Mouse (Mus musculus) stomach, postnatal 0 days (tissue): ENCODE data around the gene Spag17. TPM values are rescaled to one million over a fixed set of nuclear protein-coding genes. Genes with fewer than 3 reads are reported as not detected.
A peak's percentile ranks its signal among the peaks of the same experiment; 100 is the strongest.

ENCODE experiments used
- ATAC-seq: fragments of 200-750 bp; cut with Nextera tagmentation; 2 replicates; pipeline ENCODE4 v1.8.0; 2017; ENCODE audit not compliant: low FRiP score, low TSS enrichment
- DNase-seq: peaks from one replicate; pipeline ENCODE4 v3.0.0-alpha.2; 2016; ENCODE audit warnings: low spot score
- H3K27ac ChIP-seq: fragments of 300-500 bp; sonication (generic); replicated peaks from 2 replicates; pipeline ENCODE4 v1.5.1; 2014; ENCODE audit warnings: mild to moderate bottlenecking, control low read depth
- H3K27me3 ChIP-seq: fragments of 300-500 bp; sonication (generic); 2 replicates; pipeline ENCODE4 v1.6.1; 2014; ENCODE audit warnings: low read length; ENCODE audit not compliant: control insufficient read depth, insufficient read depth
- H3K36me3 ChIP-seq: fragments of 300-500 bp; sonication (generic); 2 replicates; pipeline ENCODE4 v1.6.1; 2014; ENCODE audit warnings: low read length, mixed read lengths; ENCODE audit not compliant: control insufficient read depth, insufficient read depth
- H3K4me1 ChIP-seq: fragments of 300-500 bp; sonication (generic); replicated peaks from 2 replicates; pipeline ENCODE4 v1.6.1; 2014; ENCODE audit warnings: antibody characterized with exemption; ENCODE audit not compliant: control insufficient read depth, insufficient read depth
- H3K4me2 ChIP-seq: fragments of 300-500 bp; sonication (generic); replicated peaks from 2 replicates; pipeline ENCODE4 v1.6.1; 2014; ENCODE audit warnings: low read depth, mild to moderate bottlenecking, control low read depth, moderate library complexity
- H3K4me3 ChIP-seq: fragments of 300-500 bp; sonication (generic); 2 replicates; pipeline ENCODE4 v1.5.1; 2014; ENCODE audit warnings: low read depth, low read length, control low read depth
- H3K9ac ChIP-seq: fragments of 300-500 bp; sonication (generic); 2 replicates; pipeline ENCODE4 v1.6.1; 2014; ENCODE audit warnings: mild to moderate bottlenecking, low read length, control low read depth, mixed read lengths
- H3K9me3 ChIP-seq: fragments of 300-500 bp; sonication (generic); 2 replicates; pipeline ENCODE4 v1.6.1; 2016; ENCODE audit warnings: low read length; ENCODE audit not compliant: control insufficient read depth
- CTCF ChIP-seq: IDR thresholded peaks from 2 replicates; pipeline ENCODE4 v1.5.1; 2016; ENCODE audit warnings: antibody characterized with exemption, low read depth, mild to moderate bottlenecking, moderate library complexity
- EP300 ChIP-seq: optimal IDR thresholded peaks from 2 replicates; pipeline ENCODE3; 2016; ENCODE audit warnings: antibody characterized with exemption
- WGBS: fragments of 180-500 bp; shearing (Covaris S2); extraction: QIAGEN DNeasy Blood & Tissue Kit; methylation state at CpG from one replicate; pipeline ENCODE4 v1.1.7; 2014; 5-methylcytosine and 5-hydroxymethylcytosine counted together
- polyA plus RNA-seq: library from polyadenylated mRNA; unstranded; fragments of >200 nt; fragmentation: Nextera tagmentation; extraction: Ambion mirVana; gene quantifications from 2 replicates; pipeline ENCODE4 v1.2.1, GENCODE M21; 2015

Gene Spag17
- polyA plus RNA-seq, 1 experiment from 2014 or later, result not detected

DNA sequence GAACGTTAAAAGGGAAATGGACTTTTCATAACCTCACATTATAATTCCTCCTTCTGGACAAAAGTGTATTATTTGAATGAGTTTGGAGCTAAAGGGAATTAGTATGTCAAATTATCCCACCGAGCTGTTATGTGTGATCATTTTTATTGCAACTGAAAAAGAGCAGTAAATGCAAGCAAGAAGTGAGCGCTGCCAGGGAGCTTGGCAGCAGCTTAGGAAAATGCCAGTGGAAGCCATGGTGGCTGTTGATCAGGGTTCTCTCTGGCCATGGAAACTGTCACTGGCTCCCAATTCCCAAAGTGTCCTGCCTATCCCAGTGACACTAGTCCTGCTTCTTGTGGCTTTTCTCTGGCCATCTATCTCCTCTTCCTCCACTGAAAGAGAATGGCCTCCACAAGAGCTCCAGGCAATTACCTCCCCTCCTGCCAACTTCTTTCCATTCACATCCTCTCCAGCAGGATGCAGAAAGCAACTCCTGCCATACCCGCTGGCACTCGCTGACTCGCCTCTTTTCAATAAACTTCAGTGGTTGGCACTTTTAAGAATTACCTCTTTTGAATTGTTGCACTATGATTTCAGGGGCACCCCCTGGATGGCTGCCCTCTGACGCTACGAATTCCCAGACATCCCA lies 28.7 kb downstream of the Spag17 start:
- Histone ChIP-seq H3K9me3 (no peaks in the 10 kb centered on the region), H3K9ac (no peak overlapping the region), H3K4me2 (no peak overlapping the region), H3K27me3 (no peaks in the 10 kb centered on the region), H3K4me3 (no peak overlapping the region), H3K36me3 (no peaks in the 10 kb centered on the region), H3K4me1 (no peaks in the 10 kb centered on the region), H3K27ac (no peak overlapping the region)
- ATAC-seq, result no peak
- WGBS, result 83% methylated on average over 8 of the region's 8 CpGs
- no peak for DNase-seq
- TF ChIP-seq CTCF (no peak), EP300 (no peak)

DNA sequence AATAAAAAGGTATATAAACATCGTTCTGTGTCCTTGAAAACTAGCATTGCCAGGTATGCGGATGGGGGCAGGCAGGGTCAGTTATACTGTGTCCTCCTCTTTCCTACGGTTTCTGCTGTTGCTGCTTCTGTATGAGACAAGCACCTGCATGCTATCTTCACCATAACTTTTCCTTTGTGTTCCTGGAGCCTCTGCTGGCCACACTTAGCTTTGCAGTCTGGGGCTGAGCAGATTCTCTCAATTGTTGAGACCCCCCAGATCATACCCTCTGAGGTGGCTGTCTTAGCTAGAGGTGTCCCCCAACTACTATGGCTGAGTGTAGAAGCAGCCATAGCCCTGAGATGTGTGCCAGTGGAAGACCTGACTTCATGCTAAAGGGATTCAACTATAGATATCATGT lies 37.7 kb downstream of the Spag17 start:
- TF ChIP-seq EP300, result no peak
- peak; percentile 35 for TF ChIP-seq CTCF
- Histone ChIP-seq H3K4me3 (no peak overlapping the region), H3K27me3 (no peaks in the 10 kb centered on the region), H3K27ac (no peak overlapping the region), H3K4me1 (no peaks in the 10 kb centered on the region), H3K9ac (no peak overlapping the region), H3K9me3 (no peaks in the 10 kb centered on the region), H3K36me3 (no peaks in the 10 kb centered on the region), H3K4me2 (no peak overlapping the region)
- WGBS, result 82% methylated on average over 3 of the region's 3 CpGs
- DNase-seq (no peak), ATAC-seq (no peak)

DNA sequence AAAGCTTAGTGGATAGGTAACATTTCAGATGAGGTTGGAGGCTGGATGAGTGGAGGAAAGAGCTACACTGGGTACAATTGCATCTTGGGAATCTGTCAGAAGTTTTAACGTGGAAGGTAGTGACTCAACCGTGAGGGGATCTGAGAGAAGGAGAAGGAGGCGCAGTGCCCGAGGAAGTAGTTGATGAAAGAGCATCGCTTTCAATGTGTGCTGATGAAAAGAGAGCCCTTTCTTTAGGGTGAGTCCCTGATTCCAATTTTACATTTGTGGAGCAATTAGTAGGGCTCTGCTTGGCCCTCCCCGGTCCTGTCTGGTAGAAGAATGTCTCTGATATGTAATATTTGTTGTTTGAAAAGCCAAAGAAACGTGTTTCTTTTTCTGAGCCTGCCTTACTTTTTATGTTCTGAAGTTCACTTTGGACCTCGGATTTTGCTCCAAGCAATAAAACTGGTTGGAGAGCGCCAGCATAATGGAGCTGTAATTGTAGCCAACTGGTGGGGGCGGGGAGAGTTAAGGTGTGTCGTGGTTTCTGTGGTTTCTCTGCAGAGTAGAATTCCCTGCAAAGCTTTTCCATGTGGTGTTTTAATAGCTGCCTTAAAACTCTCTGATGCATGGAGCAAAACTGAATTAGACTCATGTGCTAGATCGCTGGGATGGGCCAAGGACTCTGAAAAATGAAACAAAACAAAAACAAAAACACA lies 45.9 kb downstream of the Spag17 start:
- no peak overlapping the region for H3K9ac ChIP-seq
- no peaks in the 10 kb centered on the region for H3K4me1 ChIP-seq
- ATAC-seq, result no peak
- no peak overlapping the region for H3K27ac ChIP-seq
- no peak for DNase-seq
- no peak overlapping the region for H3K4me3 ChIP-seq
- H3K4me2 ChIP-seq, result no peak overlapping the region
- no peaks in the 10 kb centered on the region for H3K27me3 ChIP-seq
- 70% methylated on average over 12 of the region's 12 CpGs for WGBS
- no peaks in the 10 kb centered on the region for H3K9me3 ChIP-seq
- H3K36me3 ChIP-seq, result no peaks in the 10 kb centered on the region
- TF ChIP-seq EP300 (no peak), CTCF (no peak)

DNA sequence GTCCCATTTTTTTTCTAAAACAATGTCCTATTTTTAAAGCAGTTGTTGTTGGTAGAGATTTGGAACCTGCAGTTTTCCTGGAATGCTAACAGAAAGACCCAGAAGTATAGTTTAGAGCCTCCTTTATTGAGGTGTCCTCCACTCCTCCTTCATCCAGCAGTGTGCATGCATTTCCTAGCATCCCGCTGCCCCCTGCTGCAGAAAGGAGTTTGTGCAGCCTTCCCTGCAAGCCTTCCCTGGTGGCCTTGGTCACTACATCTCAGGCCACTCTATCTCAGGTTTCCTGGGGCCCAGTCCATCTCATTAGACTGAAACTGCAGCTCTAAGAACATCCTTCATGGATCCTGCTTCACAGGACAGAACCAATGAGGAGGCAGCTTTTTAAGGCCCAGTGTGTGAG lies 51.0 kb downstream of the Spag17 start:
- Histone ChIP-seq H3K4me1 (no peaks in the 10 kb centered on the region), H3K27ac (no peak overlapping the region), H3K4me2 (no peak overlapping the region), H3K4me3 (no peak overlapping the region), H3K27me3 (no peaks in the 10 kb centered on the region), H3K9me3 (no peaks in the 10 kb centered on the region), H3K36me3 (no peaks in the 10 kb centered on the region), H3K9ac (no peak overlapping the region)
- ATAC-seq (no peak), DNase-seq (peak; percentile 26)
- WGBS, result 30% methylated on average over 1 of the region's 1 CpGs
- TF ChIP-seq EP300, result no peak
- peak; percentile 68 for TF ChIP-seq CTCF

DNA sequence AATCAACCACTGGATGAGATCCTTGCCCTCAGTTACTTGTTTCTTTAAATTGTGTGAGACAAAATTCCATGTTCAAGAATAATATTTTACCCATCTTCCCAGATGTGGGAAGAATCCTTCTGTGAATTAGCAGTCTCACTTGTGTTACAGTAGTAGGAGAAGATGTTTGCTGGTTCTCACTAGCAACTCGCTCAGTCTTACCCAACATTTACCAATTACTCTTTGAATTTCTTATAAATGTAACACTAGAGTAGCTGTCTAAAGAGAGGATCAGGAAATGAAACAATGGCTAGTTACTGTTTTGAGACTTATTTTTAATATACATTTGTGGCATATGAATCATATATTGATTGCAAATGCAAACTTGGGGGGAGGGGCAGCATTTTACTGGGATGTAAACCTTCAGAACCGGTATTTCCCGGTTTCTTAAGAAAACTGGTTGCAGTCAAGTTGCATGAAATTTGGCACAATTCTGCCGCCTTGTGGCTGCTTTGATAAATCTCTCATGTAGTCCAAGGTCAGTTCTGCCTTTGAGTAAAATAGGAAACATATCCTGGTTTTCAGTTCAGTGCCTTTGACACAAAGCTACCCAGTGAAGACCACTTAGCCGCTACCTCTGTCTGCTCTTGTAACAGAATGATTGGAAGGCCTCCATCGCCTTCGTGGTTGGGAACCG lies 53.5 kb downstream of the Spag17 start:
- H3K9me3 ChIP-seq, result no peaks in the 10 kb centered on the region
- no peak for TF ChIP-seq EP300
- peak; percentile 78 for TF ChIP-seq CTCF
- no peak for ATAC-seq
- H3K4me1 ChIP-seq, result no peaks in the 10 kb centered on the region
- H3K27me3 ChIP-seq, result no peaks in the 10 kb centered on the region
- no peak overlapping the region for H3K4me2 ChIP-seq
- 30% methylated on average over 8 of the region's 8 CpGs for WGBS
- no peak overlapping the region for H3K4me3 ChIP-seq
- peak; percentile 60 for DNase-seq
- H3K9ac ChIP-seq, result no peak overlapping the region
- H3K27ac ChIP-seq, result no peak overlapping the region
- H3K36me3 ChIP-seq, result no peaks in the 10 kb centered on the region

DNA sequence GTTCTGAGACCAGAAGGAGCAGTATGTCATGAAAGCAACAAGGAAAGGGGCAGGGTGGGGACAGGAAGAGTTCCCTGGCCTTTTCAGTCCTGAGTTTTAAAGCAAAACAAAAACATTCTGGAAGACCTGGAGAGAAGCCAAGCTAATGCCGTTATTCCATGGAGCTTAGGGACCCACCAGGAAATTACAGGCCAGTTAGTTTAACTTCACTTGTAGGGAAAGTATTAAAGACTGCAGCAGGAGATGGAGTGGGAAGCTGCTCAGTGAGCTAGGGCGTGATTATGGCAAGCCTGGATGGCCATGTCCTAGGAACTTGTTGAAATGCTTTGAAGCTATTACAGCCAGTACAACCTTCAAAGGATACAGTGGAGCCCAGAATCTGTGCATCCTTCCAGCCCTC lies 60.0 kb downstream of the Spag17 start:
- H3K27ac ChIP-seq, result no peak overlapping the region
- no peak for DNase-seq
- no peak overlapping the region for H3K4me2 ChIP-seq

More for the DNA sequence above, 60.0 kb downstream of the Spag17 start:
- Histone ChIP-seq H3K9ac (no peak overlapping the region), H3K27me3 (no peaks in the 10 kb centered on the region), H3K9me3 (no peaks in the 10 kb centered on the region), H3K36me3 (no peaks in the 10 kb centered on the region), H3K4me3 (no peak overlapping the region), H3K4me1 (no peaks in the 10 kb centered on the region)
- no peak for ATAC-seq
- TF ChIP-seq CTCF (no peak), EP300 (no peak)
- 62% methylated on average over 2 of the region's 2 CpGs for WGBS
